Mouse (Mus musculus) forebrain, embryonic 16.5 days (tissue): ENCODE results near the gene Vgll1. TPM values are rescaled to one million over a fixed set of nuclear protein-coding genes. Genes with fewer than 3 reads are reported as not detected.

Source experiments
- ATAC-seq: fragments of 200-750 bp; cut with Nextera tagmentation; 2 replicates; pipeline ENCODE4 v1.8.0; 2017; ENCODE audit warnings: mild to moderate bottlenecking, moderate library complexity
- H3K27ac ChIP-seq: fragments of 300-500 bp; sonication (generic); 2 replicates; pipeline ENCODE4 v1.5.1; 2014; ENCODE audit warnings: low read length, control low read depth
- H3K27me3 ChIP-seq: fragments of 300-500 bp; sonication (generic); replicated peaks from 2 replicates; pipeline ENCODE4 v1.6.1; 2014; ENCODE audit warnings: low read length; ENCODE audit not compliant: control insufficient read depth, insufficient read depth
- H3K36me3 ChIP-seq: fragments of 300-500 bp; sonication (generic); 2 replicates; pipeline ENCODE4 v1.6.1; 2014; ENCODE audit not compliant: control insufficient read depth, insufficient read depth
- H3K4me1 ChIP-seq: fragments of 300-500 bp; sonication (generic); replicated peaks from 2 replicates; pipeline ENCODE4 v1.6.1; 2014; ENCODE audit warnings: low read length; ENCODE audit not compliant: control insufficient read depth, insufficient read depth
- H3K4me2 ChIP-seq: fragments of 300-500 bp; sonication (generic); 2 replicates; pipeline ENCODE4 v1.6.1; 2014; ENCODE audit warnings: mild to moderate bottlenecking, low read length, control low read depth
- H3K4me3 ChIP-seq: fragments of 300-500 bp; sonication (generic); replicated peaks from 2 replicates; pipeline ENCODE4 v1.5.1; 2014; ENCODE audit warnings: mild to moderate bottlenecking, low read length, control low read depth
- H3K9ac ChIP-seq: fragments of 300-500 bp; sonication (generic); replicated peaks from 2 replicates; pipeline ENCODE4 v1.6.1; 2014; ENCODE audit warnings: low read depth, low read length, control low read depth
- H3K9me3 ChIP-seq: fragments of 300-500 bp; sonication (generic); 2 replicates; pipeline ENCODE4 v1.6.1; 2016; ENCODE audit warnings: low read length; ENCODE audit not compliant: control insufficient read depth
- WGBS: fragments of 180-500 bp; shearing (Covaris S2); extraction: QIAGEN DNeasy Blood & Tissue Kit; methylation state at CpG from one replicate; pipeline ENCODE4 v1.1.7; 2014; 5-methylcytosine and 5-hydroxymethylcytosine counted together
- polyA plus RNA-seq: library from polyadenylated mRNA; unstranded; fragments of >200 nt; fragmentation: Nextera tagmentation; extraction: Ambion mirVana; gene quantifications from 2 replicates; pipeline ENCODE4 v1.2.1, GENCODE M21; 2015

Vgll1 gene
- polyA plus RNA-seq, 1 experiment from 2014 or later = not detected

DNA sequence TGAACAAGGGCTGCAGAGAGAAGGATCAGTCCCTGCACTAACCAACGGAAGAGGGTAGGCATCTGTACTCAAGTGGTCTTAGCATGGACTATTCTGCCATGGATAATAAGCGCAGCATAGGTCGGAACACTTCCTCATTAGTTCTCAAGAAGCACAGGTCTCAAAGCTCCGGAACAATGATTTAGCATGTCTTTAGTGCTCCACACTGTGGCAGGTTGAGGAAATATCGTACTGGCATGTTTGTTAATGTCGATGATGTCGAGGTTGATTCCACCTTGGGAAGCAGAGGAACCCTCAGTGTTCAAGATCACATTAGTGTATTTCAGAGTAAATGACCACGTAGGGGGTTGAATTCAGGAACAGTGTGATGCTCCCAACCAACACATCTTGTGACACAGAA is 30.2 kb downstream of the Vgll1 start:
- Histone ChIP-seq H3K4me1 (no peaks in the 10 kb centered on the region), H3K9me3 (no peaks in the 10 kb centered on the region), H3K27me3 (no peaks in the 10 kb centered on the region), H3K9ac (no peak overlapping the region), H3K4me3 (no peak overlapping the region), H3K36me3 (no peaks in the 10 kb centered on the region), H3K4me2 (no peak overlapping the region), H3K27ac (no peak overlapping the region)
- no peak for ATAC-seq
- 77% methylated on average over 8 of the region's 8 CpGs for WGBS

DNA sequence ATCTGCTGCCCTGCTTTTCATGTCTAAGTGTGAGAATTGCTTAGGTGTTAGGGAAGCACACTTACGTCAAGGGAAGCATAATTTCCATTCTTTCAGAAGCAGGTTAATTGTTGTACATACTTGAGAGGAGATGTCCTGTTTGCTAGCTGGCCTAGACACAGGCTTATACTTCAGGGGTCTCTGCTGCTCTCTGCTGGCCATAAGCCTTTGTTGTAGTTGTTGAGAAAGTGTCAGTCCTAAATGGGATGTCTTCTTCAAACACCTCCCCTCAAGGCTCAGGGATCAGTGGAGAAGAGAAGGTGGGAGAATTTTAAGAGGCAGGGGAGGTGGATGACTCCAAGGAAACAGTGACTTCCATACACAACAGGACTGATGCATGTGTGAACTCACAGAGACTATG is 32.9 kb downstream of the Vgll1 start:
- Histone ChIP-seq H3K4me3 (no peak overlapping the region), H3K27me3 (no peaks in the 10 kb centered on the region), H3K36me3 (no peaks in the 10 kb centered on the region), H3K9me3 (no peaks in the 10 kb centered on the region), H3K9ac (no peak overlapping the region), H3K27ac (no peak overlapping the region), H3K4me2 (no peak overlapping the region), H3K4me1 (no peaks in the 10 kb centered on the region)
- WGBS = 77% methylated on average over 1 of the region's 1 CpGs
- no peak for ATAC-seq

DNA sequence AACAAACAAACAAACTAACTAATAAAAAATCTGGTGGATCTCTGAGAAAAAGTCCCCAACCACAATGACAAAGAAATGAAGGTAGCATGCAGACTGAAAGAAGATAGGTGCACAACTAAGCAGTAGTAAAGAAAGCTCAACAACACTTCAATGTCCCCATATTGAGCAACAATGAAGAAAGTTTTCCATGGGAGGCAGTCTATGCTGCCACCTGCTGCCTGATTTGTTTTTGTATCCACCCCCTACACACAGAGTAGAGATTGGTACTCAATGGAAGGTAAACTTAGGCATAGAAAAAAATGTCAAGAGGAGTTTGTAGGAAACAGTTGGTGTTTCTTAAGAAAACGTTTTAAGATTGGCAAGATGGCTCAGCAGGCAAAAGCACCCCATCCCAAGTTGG is 42.7 kb downstream of the Vgll1 start:
- WGBS = 26% methylated on average over 1 of the region's 1 CpGs
- Histone ChIP-seq H3K9ac (no peak overlapping the region), H3K4me3 (no peak overlapping the region), H3K27ac (no peak overlapping the region), H3K4me2 (no peak overlapping the region), H3K27me3 (no peaks in the 10 kb centered on the region), H3K9me3 (no peaks in the 10 kb centered on the region), H3K36me3 (no peaks in the 10 kb centered on the region), H3K4me1 (no peaks in the 10 kb centered on the region)
- no peak for ATAC-seq

DNA sequence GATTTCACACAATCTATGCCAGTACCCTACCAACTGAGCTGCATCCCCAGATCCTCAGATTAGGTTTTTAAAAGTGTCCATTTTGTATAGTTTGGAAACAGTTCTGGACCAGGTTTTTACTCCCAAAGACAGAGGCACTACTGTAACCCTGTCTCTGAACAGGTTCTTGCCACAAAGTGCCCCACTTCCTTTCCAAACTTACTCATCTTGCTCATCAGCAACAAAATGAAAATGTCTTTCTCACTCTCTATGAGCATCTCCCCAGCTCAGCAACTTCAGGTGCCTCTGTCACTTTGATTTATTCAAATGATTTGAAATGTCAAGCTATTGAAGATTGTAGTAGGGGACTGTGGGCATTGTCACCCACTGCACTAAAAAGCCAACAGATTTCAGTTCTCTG is 49.7 kb downstream of the Vgll1 start:
- Histone ChIP-seq H3K27ac (no peak overlapping the region), H3K4me1 (no peaks in the 10 kb centered on the region), H3K9ac (no peak overlapping the region), H3K27me3 (no peaks in the 10 kb centered on the region), H3K4me2 (no peak overlapping the region), H3K36me3 (no peaks in the 10 kb centered on the region), H3K4me3 (no peak overlapping the region), H3K9me3 (no peaks in the 10 kb centered on the region)
- no peak for ATAC-seq

DNA sequence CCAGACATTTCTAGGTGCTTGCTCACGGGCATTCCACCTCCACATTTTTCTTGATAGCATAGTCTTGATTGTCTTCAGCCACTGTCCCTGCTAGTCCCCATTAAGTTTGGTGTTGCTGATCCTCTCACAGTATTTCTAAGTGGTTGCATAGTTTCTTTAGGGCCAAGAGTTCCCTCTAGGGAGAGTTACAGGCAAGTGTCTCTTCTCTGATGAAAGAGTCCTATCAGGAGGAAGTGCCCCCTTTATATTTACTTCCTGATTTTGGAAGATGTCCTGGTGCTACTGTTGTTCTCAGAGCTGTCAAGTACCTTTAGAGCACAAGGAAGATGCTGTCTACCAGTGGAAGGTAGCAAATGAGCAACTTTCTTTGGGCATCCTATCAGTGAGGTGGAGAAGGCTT is 65.6 kb downstream of the Vgll1 start:
- no peak overlapping the region for H3K27ac ChIP-seq
- WGBS = 85% methylated on average over 1 of the region's 1 CpGs

More for the DNA sequence above, 65.6 kb downstream of the Vgll1 start:
- no peaks in the 10 kb centered on the region for H3K9me3 ChIP-seq
- no peaks in the 10 kb centered on the region for H3K4me1 ChIP-seq
- H3K36me3 ChIP-seq = no peaks in the 10 kb centered on the region
- H3K27me3 ChIP-seq = no peaks in the 10 kb centered on the region
- H3K9ac ChIP-seq = no peak overlapping the region
- H3K4me2 ChIP-seq = no peak overlapping the region
- H3K4me3 ChIP-seq = no peak overlapping the region
- no peak for ATAC-seq

Other genes starting within 250 kb of the Vgll1 start
- not detected in 2 replicates for gene Adgrg4, start 217.9 kb upstream of the Vgll1 start, polyA plus RNA-seq
- gene Brs3, start 45.0 kb upstream of the Vgll1 start, polyA plus RNA-seq = 0.84 and 1.2 TPM in 2 replicates
- 97.9 and 98.7 TPM in 2 replicates for gene Htatsf1, start 34.5 kb upstream of the Vgll1 start, polyA plus RNA-seq
- gene Cd40lg, start 124.0 kb downstream of the Vgll1 start, polyA plus RNA-seq = not detected in 2 replicates